Mouse (Mus musculus): ENCODE results near the gene Bicc1. TPM values are rescaled to one million over a fixed set of nuclear protein-coding genes. Genes with fewer than 3 reads are reported as not detected.
A peak's percentile ranks its signal among the peaks of the same experiment; 100 is the strongest.

The Bicc1 gene
- polyA plus RNA-seq, 1 experiment from 2014 or later = 18.2 TPM

- H3K4me1 ChIP-seq (ENCODE audit: insufficient read depth, low read depth, low read length) = no peaks in the 10 kb centered on the region
- 77% methylated on average over 10 of the region's 10 CpGs for WGBS
- TF ChIP-seq EP300 (IDR thresholded peaks at IDR 0.05) (no peak), CTCF (IDR thresholded peaks at IDR 0.05) (no peak)
- H3K9ac ChIP-seq (replicated peaks; ENCODE audit: low read depth) = no peak overlapping the region
- DNase-seq (ENCODE audit: low spot score) (no peak), ATAC-seq (no peak)
- H3K27me3 ChIP-seq (replicated peaks; ENCODE audit: insufficient read depth, low read length) = no peaks in the 10 kb centered on the region
- H3K9me3 ChIP-seq (ENCODE audit: low read length) = no peaks in the 10 kb centered on the region
- H3K4me2 ChIP-seq (replicated peaks; ENCODE audit: low read depth, low read length) = no peak overlapping the region
- no peaks in the 10 kb centered on the region for H3K36me3 ChIP-seq (ENCODE audit: insufficient read depth, low read length)
- no peak overlapping the region for H3K4me3 ChIP-seq (ENCODE audit: low read depth, low read length)
- H3K27ac ChIP-seq (ENCODE audit: low read length) = no peak overlapping the region
These were observed 108.7 kb downstream of the Bicc1 start for GRCm38 (mm10) chr10:71050722-71051333.

DNA sequence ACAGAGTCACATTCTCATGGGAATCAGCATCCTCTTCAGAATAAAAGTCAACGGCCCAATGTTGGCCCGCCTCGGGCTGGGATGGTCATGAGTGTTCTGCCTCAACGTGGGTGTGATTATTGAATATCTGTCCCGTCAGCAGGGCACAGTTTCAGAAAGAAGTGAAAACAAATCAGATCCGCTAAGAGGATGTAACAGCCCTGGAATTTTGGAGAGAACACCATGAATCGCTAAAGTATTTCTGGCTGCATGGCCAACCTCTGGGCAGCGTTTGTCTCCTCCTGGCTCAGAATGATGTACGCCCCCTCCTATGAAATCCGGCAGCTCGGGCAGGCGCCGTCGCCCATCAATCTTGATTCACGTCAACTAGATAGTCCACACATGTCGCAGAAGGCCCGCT, 110.2 kb downstream of the Bicc1 start:
- no peak overlapping the region for H3K27ac ChIP-seq (ENCODE audit: low read length)
- H3K4me1 ChIP-seq (ENCODE audit: insufficient read depth, low read depth, low read length) = no peaks in the 10 kb centered on the region
- no peak overlapping the region for H3K4me2 ChIP-seq (replicated peaks; ENCODE audit: low read depth, low read length)
- no peak overlapping the region for H3K9ac ChIP-seq (replicated peaks; ENCODE audit: low read depth)
- TF ChIP-seq EP300 (IDR thresholded peaks at IDR 0.05) (no peak), CTCF (IDR thresholded peaks at IDR 0.05) (no peak)
- H3K36me3 ChIP-seq (ENCODE audit: insufficient read depth, low read length) = no peaks in the 10 kb centered on the region
- DNase-seq (ENCODE audit: low spot score) = peak; percentile 37
- H3K9me3 ChIP-seq (ENCODE audit: low read length) = no peaks in the 10 kb centered on the region
- no peak overlapping the region for H3K4me3 ChIP-seq (ENCODE audit: low read depth, low read length)
- no peaks in the 10 kb centered on the region for H3K27me3 ChIP-seq (replicated peaks; ENCODE audit: insufficient read depth, low read length)
- peak; percentile 47 for ATAC-seq
- 52% methylated on average over 17 of the region's 17 CpGs for WGBS

GRCm38 (mm10) chr10:71044410-71044809, 115.1 kb downstream of the Bicc1 start:
- Histone ChIP-seq H3K36me3 (ENCODE audit: insufficient read depth, low read length) (no peaks in the 10 kb centered on the region), H3K27ac (ENCODE audit: low read length) (no peak overlapping the region), H3K9me3 (ENCODE audit: low read length) (no peaks in the 10 kb centered on the region), H3K27me3 (replicated peaks; ENCODE audit: insufficient read depth, low read length) (no peaks in the 10 kb centered on the region), H3K4me3 (ENCODE audit: low read depth, low read length) (no peak overlapping the region), H3K4me1 (ENCODE audit: insufficient read depth, low read depth, low read length) (no peaks in the 10 kb centered on the region), H3K9ac (replicated peaks; ENCODE audit: low read depth) (no peak overlapping the region), H3K4me2 (replicated peaks; ENCODE audit: low read depth, low read length) (no peak overlapping the region)
- ATAC-seq (no peak), DNase-seq (ENCODE audit: low spot score) (no peak)
- TF ChIP-seq EP300 (IDR thresholded peaks at IDR 0.05) = no peak
- TF ChIP-seq CTCF (IDR thresholded peaks at IDR 0.05) = no peak
- WGBS = 87% methylated on average over 1 of the region's 1 CpGs

DNA sequence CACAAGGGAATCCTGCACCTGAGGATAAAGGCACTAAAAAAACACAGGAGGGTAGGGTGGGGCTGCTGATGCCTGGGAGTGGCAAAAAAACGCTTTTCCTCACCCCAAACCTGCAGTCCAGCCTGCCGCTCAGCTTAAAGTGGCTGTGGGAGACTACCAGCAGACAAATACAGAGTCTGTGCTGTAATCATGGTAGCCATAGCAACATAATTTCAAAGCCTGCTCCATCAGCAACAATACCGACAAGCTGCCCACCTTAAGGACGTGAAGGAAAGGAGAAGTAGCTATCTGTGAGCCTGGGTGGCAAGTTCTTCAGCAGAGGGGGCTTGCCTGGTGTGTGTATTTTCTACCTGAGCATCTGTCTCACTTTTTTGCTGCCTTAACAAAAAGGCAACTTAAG, 117.6 kb downstream of the Bicc1 start:
- no peak for TF ChIP-seq CTCF (IDR thresholded peaks at IDR 0.05)
- TF ChIP-seq EP300 (IDR thresholded peaks at IDR 0.05) = no peak
- H3K4me3 ChIP-seq (ENCODE audit: low read depth, low read length) = no peak overlapping the region
- 41% methylated on average over 4 of the region's 4 CpGs for WGBS
- DNase-seq (ENCODE audit: low spot score) (no peak), ATAC-seq (no peak)
- no peaks in the 10 kb centered on the region for H3K36me3 ChIP-seq (ENCODE audit: insufficient read depth, low read length)
- H3K27ac ChIP-seq (ENCODE audit: low read length) = no peak overlapping the region
- H3K9ac ChIP-seq (replicated peaks; ENCODE audit: low read depth) = no peak overlapping the region
- H3K27me3 ChIP-seq (replicated peaks; ENCODE audit: insufficient read depth, low read length) = no peaks in the 10 kb centered on the region
- no peaks in the 10 kb centered on the region for H3K4me1 ChIP-seq (ENCODE audit: insufficient read depth, low read depth, low read length)
- no peaks in the 10 kb centered on the region for H3K9me3 ChIP-seq (ENCODE audit: low read length)
- no peak overlapping the region for H3K4me2 ChIP-seq (replicated peaks; ENCODE audit: low read depth, low read length)

DNA sequence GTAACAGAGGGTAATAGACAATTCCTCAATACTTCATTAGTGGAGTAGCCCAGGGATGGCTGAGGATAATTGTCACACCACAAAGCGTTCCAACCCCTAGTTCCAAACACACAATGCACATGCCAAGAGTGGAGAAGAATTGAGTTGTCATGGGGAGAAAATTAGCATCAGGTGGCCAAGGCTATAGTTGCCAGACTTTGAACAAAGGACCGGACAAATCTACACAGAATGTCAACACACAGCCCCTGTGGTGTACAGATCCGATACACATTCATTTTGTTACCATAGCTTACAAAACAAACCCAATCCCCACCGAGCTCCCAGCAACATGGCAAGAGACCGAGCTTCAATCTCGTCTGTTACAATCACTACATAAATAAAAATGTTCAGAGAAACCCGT, 123.0 kb downstream of the Bicc1 start:
- no peaks in the 10 kb centered on the region for H3K4me1 ChIP-seq (ENCODE audit: insufficient read depth, low read depth, low read length)
- no peaks in the 10 kb centered on the region for H3K27me3 ChIP-seq (replicated peaks; ENCODE audit: insufficient read depth, low read length)
- H3K27ac ChIP-seq (ENCODE audit: low read length) = no peak overlapping the region
- no peak overlapping the region for H3K4me3 ChIP-seq (ENCODE audit: low read depth, low read length)
- no peaks in the 10 kb centered on the region for H3K9me3 ChIP-seq (ENCODE audit: low read length)
- DNase-seq (ENCODE audit: low spot score) (no peak), ATAC-seq (no peak)
- H3K9ac ChIP-seq (replicated peaks; ENCODE audit: low read depth) = no peak overlapping the region
- TF ChIP-seq EP300 (IDR thresholded peaks at IDR 0.05) (no peak), CTCF (IDR thresholded peaks at IDR 0.05) (no peak)
- no peaks in the 10 kb centered on the region for H3K36me3 ChIP-seq (ENCODE audit: insufficient read depth, low read length)
- no peak overlapping the region for H3K4me2 ChIP-seq (replicated peaks; ENCODE audit: low read depth, low read length)
- 69% methylated on average over 7 of the region's 7 CpGs for WGBS

DNA sequence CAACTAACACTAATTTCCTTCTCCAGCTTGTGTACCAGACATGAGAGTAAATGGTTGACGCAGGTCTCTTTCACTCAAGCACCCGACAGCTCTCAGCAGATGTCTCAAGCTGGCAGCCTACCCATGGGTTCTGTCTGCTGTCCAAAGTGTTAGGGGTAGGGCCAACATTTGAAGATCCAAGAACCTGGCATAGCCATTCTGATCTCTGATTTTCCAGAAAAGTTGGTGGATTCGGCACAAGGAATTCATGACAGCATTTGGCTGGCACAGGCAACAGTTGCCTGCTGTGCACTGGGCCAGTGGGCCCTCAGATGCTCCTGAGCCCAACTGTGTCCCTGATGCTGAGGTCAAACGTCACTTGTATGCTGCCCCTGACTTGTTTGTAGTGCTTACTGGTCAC, 130.5 kb downstream of the Bicc1 start:
- H3K9me3 ChIP-seq (ENCODE audit: low read length) = no peaks in the 10 kb centered on the region
- ATAC-seq (peak; percentile 39), DNase-seq (ENCODE audit: low spot score) (peak; percentile 15)
- H3K27me3 ChIP-seq (replicated peaks; ENCODE audit: insufficient read depth, low read length) = no peaks in the 10 kb centered on the region
- H3K27ac ChIP-seq (ENCODE audit: low read length) = no peak overlapping the region
- no peaks in the 10 kb centered on the region for H3K36me3 ChIP-seq (ENCODE audit: insufficient read depth, low read length)
- TF ChIP-seq CTCF (IDR thresholded peaks at IDR 0.05) (no peak), EP300 (IDR thresholded peaks at IDR 0.05) (no peak)
- 0 out of 2 replicates have a peak overlapping the region, but pooled peaks have one; percentile 32 for H3K4me2 ChIP-seq (replicated peaks; ENCODE audit: low read depth, low read length)
- peaks cover 9% of the 10 kb centered on the region; the same call in 1 of the 2 replicates for H3K4me1 ChIP-seq (ENCODE audit: insufficient read depth, low read depth, low read length)
- H3K9ac ChIP-seq (replicated peaks; ENCODE audit: low read depth) = no peak overlapping the region
- H3K4me3 ChIP-seq (ENCODE audit: low read depth, low read length) = no peak overlapping the region
- WGBS = 60% methylated on average over 4 of the region's 4 CpGs
